Mouse (Mus musculus) forebrain, embryonic 11.5 days (tissue): ENCODE results near the gene Gm11060. TPM values are rescaled to one million over a fixed set of nuclear protein-coding genes. Genes with fewer than 3 reads are reported as not detected.

Experiments used
- ATAC-seq: fragments of 200-750 bp; cut with Nextera tagmentation; replicated peaks from 2 replicates; pipeline ENCODE4 v1.8.0; 2017; ENCODE audit warnings: moderate TSS enrichment; ENCODE audit not compliant: low FRiP score
- DNase-seq: peaks from one replicate; pipeline ENCODE4 v3.0.0-alpha.2; 2017; ENCODE audit warnings: low spot score
- H3K27ac ChIP-seq: fragments of 300-500 bp; sonication (generic); 2 replicates; pipeline ENCODE4 v1.5.1; 2014; ENCODE audit warnings: low read depth, low read length
- H3K27me3 ChIP-seq: fragments of 300-500 bp; sonication (generic); 2 replicates; pipeline ENCODE4 v1.6.1; 2014; ENCODE audit warnings: mild to moderate bottlenecking, low read length, mixed read lengths; ENCODE audit not compliant: control insufficient read depth, insufficient read depth
- H3K36me3 ChIP-seq: fragments of 300-500 bp; sonication (generic); 2 replicates; pipeline ENCODE4 v1.6.1; 2014; ENCODE audit warnings: mild to moderate bottlenecking, low read length, moderate library complexity, mixed read lengths; ENCODE audit not compliant: control insufficient read depth, insufficient read depth
- H3K4me1 ChIP-seq: fragments of 300-500 bp; sonication (generic); replicated peaks from 2 replicates; pipeline ENCODE4 v1.6.1; 2014; ENCODE audit warnings: low read length, mixed read lengths; ENCODE audit not compliant: control insufficient read depth, insufficient read depth
- H3K4me2 ChIP-seq: fragments of 300-500 bp; sonication (generic); 2 replicates; pipeline ENCODE4 v1.6.1; 2014; ENCODE audit warnings: low read depth, mild to moderate bottlenecking, low read length, moderate library complexity, mixed read lengths; ENCODE audit not compliant: severe bottlenecking
- H3K4me3 ChIP-seq: fragments of 300-500 bp; sonication (generic); 2 replicates; pipeline ENCODE4 v1.5.1; 2014; ENCODE audit warnings: low read depth, low read length
- H3K9ac ChIP-seq: fragments of 300-500 bp; sonication (generic); 2 replicates; pipeline ENCODE4 v1.6.1; 2014; ENCODE audit warnings: low read length
- H3K9me3 ChIP-seq: fragments of 300-500 bp; sonication (generic); 2 replicates; pipeline ENCODE4 v1.6.1; 2016; ENCODE audit warnings: low read length, mixed read lengths; ENCODE audit not compliant: control insufficient read depth
- WGBS: fragments of 180-500 bp; shearing (Covaris S2); extraction: QIAGEN DNeasy Blood & Tissue Kit; methylation state at CpG from one replicate; pipeline ENCODE4 v1.1.7; 2014; 5-methylcytosine and 5-hydroxymethylcytosine counted together
- polyA plus RNA-seq: library from polyadenylated mRNA; unstranded; fragments of >200 nt; fragmentation: Nextera tagmentation; extraction: Ambion mirVana; gene quantifications from 2 replicates; pipeline ENCODE4 v1.2.1, GENCODE M21; 2014

Gene Gm11060
- not detected in 2 replicates for polyA plus RNA-seq

GRCm38 (mm10) chr2:105091718-105092117 lies at the start of gene Gm11060:
Gene Gm11060 (plus strand): TSS chr2:105092018.
- no peak within 1 kb of the TSS for H3K4me3 ChIP-seq
- no peaks in the 10 kb centered on the region for H3K36me3 ChIP-seq
- ATAC-seq (no peak), DNase-seq (no peak)
- WGBS = 87% methylated on average over 2 of the region's 2 CpGs
- no peak within 1 kb of the TSS for H3K9ac ChIP-seq
- no peaks in the 10 kb centered on the region for H3K27me3 ChIP-seq
- H3K4me2 ChIP-seq = no peak within 1 kb of the TSS
- H3K27ac ChIP-seq = no peak within 1 kb of the TSS
- no peaks in the 10 kb centered on the region for H3K9me3 ChIP-seq
- no peaks in the 10 kb centered on the region; the same call in 1 of the 2 replicates for H3K4me1 ChIP-seq

DNA sequence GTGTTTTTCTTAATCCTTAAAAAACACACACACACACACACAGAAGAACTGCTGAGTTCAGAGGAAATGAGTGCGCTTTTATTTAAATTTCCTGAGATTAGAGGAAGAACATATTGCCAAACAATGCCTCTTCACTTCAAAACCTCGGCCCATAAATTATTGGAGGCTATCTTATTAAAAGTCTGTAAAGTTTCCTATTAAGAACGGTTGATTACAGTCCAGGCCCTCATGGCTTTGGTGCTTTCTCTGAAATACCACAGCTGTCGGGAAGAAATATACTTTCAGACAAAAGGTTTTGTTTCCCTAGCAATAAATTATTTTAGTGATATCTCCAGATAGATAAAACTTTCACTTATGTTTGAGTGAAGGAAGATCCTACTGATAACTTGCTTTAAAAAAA lies 48.7 kb upstream of the Gm11060 start:
- ATAC-seq = no peak
- H3K9me3 ChIP-seq = no peaks in the 10 kb centered on the region
- no peaks in the 10 kb centered on the region for H3K27me3 ChIP-seq
- H3K9ac ChIP-seq = no peak overlapping the region
- no peak overlapping the region for H3K27ac ChIP-seq
- no peaks in the 10 kb centered on the region for H3K36me3 ChIP-seq
- 85% methylated on average over 4 of the region's 4 CpGs for WGBS
- no peak for DNase-seq
- no peak overlapping the region for H3K4me3 ChIP-seq
- H3K4me2 ChIP-seq = no peak overlapping the region
- H3K4me1 ChIP-seq = no peaks in the 10 kb centered on the region

GRCm38 (mm10) chr2:105048301-105048700 lies 43.5 kb upstream of the Gm11060 start:
- Histone ChIP-seq H3K4me3 (no peak overlapping the region), H3K27ac (no peak overlapping the region), H3K9ac (no peak overlapping the region), H3K36me3 (no peaks in the 10 kb centered on the region), H3K4me1 (no peaks in the 10 kb centered on the region), H3K9me3 (no peaks in the 10 kb centered on the region), H3K27me3 (no peaks in the 10 kb centered on the region), H3K4me2 (no peak overlapping the region)
- ATAC-seq = no peak
- WGBS = 54% methylated on average over 1 of the region's 1 CpGs
- no peak for DNase-seq

DNA sequence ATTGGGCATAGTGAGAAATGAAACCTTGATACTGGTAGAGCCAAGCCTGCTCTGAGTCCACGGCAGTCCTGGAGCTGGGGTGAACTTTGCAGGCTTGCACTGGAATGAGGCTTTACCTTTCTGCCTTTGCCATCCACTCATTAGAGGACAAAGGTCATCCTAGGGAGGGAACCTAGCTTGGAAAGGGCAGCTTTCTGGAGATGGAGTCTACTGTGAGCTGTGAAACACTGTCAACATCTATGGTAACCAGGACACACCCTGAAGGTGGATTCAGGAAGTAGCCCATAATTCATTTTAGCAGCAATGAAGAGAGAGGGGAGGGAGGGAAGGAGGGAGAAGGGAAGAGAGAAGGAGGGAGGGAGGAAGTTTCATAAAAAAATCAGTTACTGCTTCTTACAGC lies 36.3 kb upstream of the Gm11060 start:
- H3K36me3 ChIP-seq = no peaks in the 10 kb centered on the region
- H3K27ac ChIP-seq = no peak overlapping the region
- ATAC-seq = no peak
- H3K27me3 ChIP-seq = no peaks in the 10 kb centered on the region
- WGBS = 90% methylated on average over 1 of the region's 1 CpGs
- H3K4me1 ChIP-seq = no peaks in the 10 kb centered on the region
- no peak overlapping the region for H3K4me3 ChIP-seq
- H3K4me2 ChIP-seq = no peak overlapping the region
- DNase-seq = no peak
- H3K9ac ChIP-seq = no peak overlapping the region
- no peaks in the 10 kb centered on the region for H3K9me3 ChIP-seq

DNA sequence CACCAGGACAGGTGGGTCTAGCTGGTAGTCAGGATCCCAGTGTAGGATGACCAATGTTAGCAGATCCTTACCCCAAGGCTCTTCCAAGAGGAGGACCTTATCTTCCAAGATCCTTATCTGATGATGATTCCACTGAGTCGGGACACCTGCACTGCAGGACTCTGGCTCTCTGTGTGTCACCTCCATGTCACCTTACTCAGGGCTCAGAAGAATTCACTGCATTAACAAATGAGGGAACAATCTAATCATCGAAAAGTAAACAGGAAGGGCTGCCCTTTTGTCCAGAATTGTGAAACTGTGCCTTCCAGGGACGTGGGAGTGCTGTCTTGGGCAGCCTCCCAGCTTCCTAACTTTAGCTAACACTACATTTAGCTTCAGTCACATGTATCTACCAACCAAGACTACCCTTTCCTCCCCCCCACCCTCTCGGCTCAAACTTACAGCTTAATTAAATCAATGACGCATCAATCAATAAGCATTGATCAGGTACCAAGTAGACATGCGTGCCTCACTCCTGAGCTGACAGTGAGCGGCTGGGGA lies 33.2 kb upstream of the Gm11060 start:
- no peak overlapping the region for H3K4me2 ChIP-seq
- DNase-seq (no peak), ATAC-seq (no peak)
- H3K27me3 ChIP-seq = no peaks in the 10 kb centered on the region
- H3K36me3 ChIP-seq = no peaks in the 10 kb centered on the region
- WGBS = 79% methylated on average over 7 of the region's 7 CpGs
- no peaks in the 10 kb centered on the region for H3K9me3 ChIP-seq
- no peaks in the 10 kb centered on the region for H3K4me1 ChIP-seq
- H3K4me3 ChIP-seq = no peak overlapping the region
- no peak overlapping the region for H3K27ac ChIP-seq
- H3K9ac ChIP-seq = no peak overlapping the region

DNA sequence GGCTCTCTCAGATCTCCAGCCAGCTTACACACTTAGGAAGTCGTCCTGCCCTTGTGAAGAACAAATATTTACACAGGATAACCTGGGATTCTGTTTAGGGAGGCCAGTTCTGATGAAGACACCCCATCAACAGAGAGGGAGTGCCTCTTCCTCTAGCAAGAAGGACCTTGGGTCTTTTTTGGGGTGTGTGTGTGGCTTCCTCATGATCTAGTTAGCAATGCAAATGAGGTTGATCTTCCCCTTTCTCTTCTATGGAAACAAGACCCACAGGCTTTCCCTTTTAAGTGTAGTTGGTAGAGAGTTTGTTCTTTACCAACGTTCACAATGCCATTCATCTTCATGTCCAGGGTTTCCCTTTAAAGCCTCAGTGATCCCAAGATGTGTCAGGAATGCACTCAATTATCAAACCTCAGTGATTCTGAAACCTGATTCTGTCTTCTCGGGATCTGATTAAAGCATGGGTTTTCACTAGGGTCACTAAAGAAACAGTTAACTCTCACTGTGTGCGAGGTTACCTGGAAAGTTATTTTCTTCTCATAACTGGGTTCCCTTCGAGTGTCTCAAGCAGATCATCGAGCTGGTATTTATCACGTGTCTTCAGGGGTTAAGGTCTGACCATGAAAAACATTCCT lies 29.0 kb upstream of the Gm11060 start:
- no peak overlapping the region for H3K4me2 ChIP-seq
- H3K9me3 ChIP-seq = no peaks in the 10 kb centered on the region
- no peak overlapping the region for H3K4me3 ChIP-seq
- H3K27me3 ChIP-seq = no peaks in the 10 kb centered on the region
- H3K36me3 ChIP-seq = no peaks in the 10 kb centered on the region
- ATAC-seq (no peak), DNase-seq (no peak)
- 62% methylated on average over 7 of the region's 7 CpGs for WGBS
- H3K27ac ChIP-seq = no peak overlapping the region
- H3K9ac ChIP-seq = no peak overlapping the region
- H3K4me1 ChIP-seq = no peaks in the 10 kb centered on the region

DNA sequence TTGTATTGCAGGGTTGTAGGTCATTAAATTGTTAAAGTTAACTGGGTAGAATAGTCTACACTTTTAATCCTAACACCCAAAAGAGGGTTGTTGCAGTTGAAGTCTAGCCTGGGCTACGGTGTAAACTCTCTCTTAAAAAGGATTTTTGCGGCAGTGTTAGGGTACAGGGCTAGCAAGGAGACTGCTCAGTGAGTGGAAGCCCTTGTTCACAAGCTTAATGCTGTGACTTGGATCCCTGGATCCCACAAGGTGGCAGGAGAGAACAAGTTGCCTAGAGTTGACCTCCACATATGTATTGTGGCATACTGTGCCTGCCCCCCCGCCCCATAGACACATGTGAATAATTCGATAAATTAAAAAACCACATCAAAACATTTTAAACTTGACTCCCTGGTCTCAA lies 19.3 kb upstream of the Gm11060 start:
- H3K36me3 ChIP-seq = no peaks in the 10 kb centered on the region
- H3K9me3 ChIP-seq = no peaks in the 10 kb centered on the region
- WGBS = 76% methylated on average over 4 of the region's 4 CpGs
- no peak for ATAC-seq
- no peak overlapping the region for H3K9ac ChIP-seq
- no peak overlapping the region for H3K4me2 ChIP-seq
- no peaks in the 10 kb centered on the region for H3K4me1 ChIP-seq
- DNase-seq = no peak
- no peaks in the 10 kb centered on the region for H3K27me3 ChIP-seq
- no peak overlapping the region for H3K4me3 ChIP-seq
- H3K27ac ChIP-seq = no peak overlapping the region

DNA sequence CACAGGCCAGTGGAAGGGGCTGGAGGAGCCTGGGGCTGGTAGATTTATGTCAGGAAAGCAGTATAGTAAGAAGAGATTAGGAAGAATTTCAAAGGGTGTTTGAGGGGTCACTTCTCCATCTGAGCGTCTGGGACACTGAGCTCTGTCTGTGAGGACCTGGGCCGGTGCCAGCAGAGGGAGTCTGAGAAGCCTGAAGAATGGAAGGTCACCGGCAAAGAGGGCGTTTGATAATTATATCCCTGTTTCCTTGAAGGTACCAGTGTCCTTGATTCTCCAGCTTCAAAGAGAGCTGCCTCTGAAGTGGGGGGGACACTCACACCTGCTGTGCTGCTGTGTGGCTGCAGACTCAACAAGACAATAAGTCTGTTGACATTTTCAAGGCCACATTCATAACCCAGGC lies 17.6 kb upstream of the Gm11060 start:
- no peaks in the 10 kb centered on the region for H3K4me1 ChIP-seq
- no peak overlapping the region for H3K9ac ChIP-seq
- no peak overlapping the region for H3K4me3 ChIP-seq
- H3K27ac ChIP-seq = no peak overlapping the region
- ATAC-seq = no peak
- H3K27me3 ChIP-seq = no peaks in the 10 kb centered on the region
- no peaks in the 10 kb centered on the region for H3K9me3 ChIP-seq
- WGBS = 59% methylated on average over 4 of the region's 4 CpGs
- H3K36me3 ChIP-seq = no peaks in the 10 kb centered on the region
- no peak overlapping the region for H3K4me2 ChIP-seq
- DNase-seq = no peak

- Histone ChIP-seq H3K9ac (no peak overlapping the region), H3K27me3 (no peaks in the 10 kb centered on the region), H3K4me2 (no peak overlapping the region), H3K4me1 (no peaks in the 10 kb centered on the region), H3K9me3 (no peaks in the 10 kb centered on the region), H3K27ac (no peak overlapping the region), H3K4me3 (no peak overlapping the region), H3K36me3 (no peaks in the 10 kb centered on the region)
- 85% methylated on average over 5 of the region's 5 CpGs for WGBS
- no peak for DNase-seq
- ATAC-seq = no peak
These were observed 16.0 kb upstream of the Gm11060 start for GRCm38 (mm10) chr2:105075809-105076208.
